Mouse (Mus musculus) spleen, postnatal 14 days (tissue): Measurements from ENCODE around the gene Map4.

Experiments used
- DNase-seq, 2 experiments: peaks; one replicate each; pipeline ENCODE4 v3.0.0; 2021 to 2022; ENCODE audit warnings: low spot score in 2 of 2

Map4 gene

DNA sequence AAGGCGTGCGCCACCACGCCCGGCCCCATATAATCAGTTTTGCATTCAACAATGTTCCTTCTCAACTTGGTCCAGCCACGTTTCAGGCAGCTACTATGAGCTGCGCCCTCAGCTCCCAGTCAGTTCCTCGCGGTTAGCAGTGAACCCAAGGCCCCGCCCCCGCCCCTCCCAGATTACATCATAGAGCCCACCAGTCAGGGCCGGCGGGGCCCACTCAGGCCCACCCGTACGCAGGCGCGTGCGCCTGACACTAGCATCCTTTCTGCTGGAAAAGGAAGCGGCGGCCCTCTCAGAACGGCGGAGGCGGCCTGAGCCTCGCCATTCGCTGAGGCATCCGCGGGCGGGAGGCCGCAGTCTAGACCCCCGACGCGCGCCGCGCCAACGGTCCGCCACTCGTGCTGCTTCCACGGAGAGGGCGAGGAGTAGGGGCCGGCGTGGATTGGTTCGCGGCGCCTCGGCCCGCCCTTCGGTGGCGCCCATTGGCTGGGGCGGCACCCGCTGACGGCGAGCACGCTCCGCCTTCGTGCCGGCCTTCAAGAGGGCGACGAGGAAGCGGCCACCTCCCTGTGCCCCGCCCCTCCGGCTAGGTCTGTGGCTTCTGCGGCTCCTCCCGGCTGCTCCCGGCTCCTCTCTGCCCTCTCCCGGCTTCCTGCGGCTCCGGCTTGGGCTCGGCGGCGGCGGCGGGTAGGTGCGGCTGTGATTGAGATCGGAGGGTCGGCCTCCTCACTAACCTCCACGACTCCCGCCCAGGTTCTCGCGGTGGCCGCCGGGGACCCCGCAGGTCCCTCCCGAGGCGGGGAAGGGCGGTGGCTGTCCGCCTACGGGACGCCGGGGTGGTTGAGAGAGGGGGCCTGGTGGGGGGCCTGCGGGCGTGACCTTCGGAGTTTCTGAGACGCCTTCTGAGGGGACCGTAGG lies at the start of gene Map4:
Gene Map4, plus strand, starts transcription at position 204 of the 915 bp plus-strand sequence.
- peak; percentile 90 to 91 for DNase-seq

- no peak for DNase-seq
Measured at GRCm38 (mm10) chr9:109886259-109886658, 45.0 kb upstream of the Map4 start.

DNA sequence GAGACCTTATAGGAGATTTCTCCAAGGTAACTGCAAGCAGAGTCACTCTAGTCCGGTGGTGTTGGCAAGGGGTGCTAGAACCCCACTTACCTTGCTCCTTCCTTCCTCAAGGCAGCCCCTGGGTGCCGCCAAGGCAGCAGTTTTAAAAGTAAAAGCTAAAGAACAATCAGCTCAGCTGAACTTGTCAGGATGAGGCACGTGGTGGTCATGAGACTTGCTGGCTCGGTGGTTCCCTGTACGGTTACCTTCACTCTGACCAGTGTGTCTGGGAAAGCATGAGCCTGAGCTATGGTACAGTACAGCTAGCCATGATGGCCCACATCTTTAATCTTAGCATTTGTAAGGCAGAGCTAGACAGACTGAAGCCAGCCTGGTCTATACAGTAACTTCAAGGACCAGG lies 43.9 kb upstream of the Map4 start:
- no peak for DNase-seq

DNA sequence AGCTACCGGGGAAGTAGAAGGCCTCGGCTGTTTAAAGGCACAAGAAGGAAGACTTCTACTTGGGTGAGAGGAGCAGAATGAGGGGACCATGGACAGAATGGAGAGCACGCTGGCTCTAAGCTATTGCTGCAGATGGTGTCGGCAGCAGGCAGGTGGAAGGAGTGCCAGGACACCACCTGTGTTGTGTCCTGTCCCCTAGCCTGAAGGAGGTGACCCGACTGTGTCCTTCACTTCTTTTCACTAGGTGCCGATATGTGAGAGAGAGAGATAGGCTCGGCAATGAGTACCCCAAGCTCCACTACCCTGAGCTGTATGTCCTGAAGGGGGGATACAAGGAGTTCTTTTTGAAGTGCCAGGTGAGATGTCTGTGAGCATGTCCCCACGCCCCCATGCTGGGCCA lies 39.8 kb upstream of the Map4 start:
- no peak for DNase-seq

DNA sequence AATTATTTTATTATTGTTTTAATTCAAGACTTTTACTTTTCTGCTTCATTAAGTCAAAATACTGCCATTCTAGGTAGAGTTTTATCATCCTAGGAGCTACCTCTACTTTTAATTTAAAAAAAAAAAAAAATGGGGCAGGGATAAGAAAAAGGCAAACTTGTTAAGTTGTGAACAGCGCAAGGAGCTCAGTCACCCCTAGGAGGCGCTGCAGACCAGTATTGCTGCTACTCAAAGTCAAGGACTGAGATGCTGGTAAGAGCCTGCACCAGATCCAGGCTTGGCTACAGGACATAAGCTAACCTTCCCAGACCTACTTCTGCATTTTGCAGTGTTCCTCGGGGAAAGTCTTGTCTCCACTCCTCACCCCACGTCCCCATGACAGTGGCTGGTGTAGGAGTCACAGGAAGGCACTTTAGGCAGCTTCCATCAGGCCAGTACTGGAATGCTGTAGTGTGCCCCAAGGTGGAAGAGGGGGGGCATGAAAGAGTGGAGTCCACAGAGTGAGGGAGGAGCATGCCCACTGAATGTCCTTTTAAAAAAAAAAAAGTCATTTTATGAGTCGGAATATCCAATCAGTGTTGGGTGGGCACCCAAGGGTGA lies 38.5 kb upstream of the Map4 start:
- DNase-seq, result peak; percentile 43 to 64

DNA sequence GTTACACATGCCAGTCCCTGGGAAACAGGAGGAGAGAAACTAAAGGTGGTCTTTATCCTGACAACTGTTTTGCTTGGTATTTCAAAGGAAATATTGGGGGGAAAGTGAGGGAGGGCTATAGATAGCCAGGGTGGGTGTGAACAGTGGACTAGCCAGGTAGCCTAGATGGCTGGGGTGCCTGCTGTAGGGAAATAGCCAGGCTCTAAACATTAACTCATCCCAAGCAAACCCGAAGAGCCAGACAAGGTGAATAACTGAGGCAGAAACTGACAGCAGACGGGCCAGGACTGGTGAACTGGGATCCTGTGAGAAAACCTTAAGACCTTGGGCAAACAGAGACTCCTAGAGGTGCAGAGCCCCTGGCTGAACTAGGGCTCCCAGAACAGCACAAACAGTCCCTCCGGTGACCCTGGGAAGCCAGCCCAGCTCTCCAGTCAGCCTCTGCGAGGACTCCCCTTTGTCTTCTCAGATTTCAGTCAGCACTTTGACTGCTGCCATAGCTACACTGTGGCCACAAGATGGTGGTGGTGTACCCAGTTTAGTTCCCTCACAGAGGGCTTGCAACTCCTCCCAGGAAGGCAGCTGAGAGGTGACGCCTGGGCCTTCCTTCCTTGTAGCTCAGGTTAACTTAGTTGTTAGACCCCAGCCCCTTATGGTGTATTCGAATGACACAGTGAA lies 36.7 kb upstream of the Map4 start:
- peak in 1 of 2 experiments; percentile 28 for DNase-seq

GRCm38 (mm10) chr9:109895593-109895992 lies 35.7 kb upstream of the Map4 start:
- no peak for DNase-seq

DNA sequence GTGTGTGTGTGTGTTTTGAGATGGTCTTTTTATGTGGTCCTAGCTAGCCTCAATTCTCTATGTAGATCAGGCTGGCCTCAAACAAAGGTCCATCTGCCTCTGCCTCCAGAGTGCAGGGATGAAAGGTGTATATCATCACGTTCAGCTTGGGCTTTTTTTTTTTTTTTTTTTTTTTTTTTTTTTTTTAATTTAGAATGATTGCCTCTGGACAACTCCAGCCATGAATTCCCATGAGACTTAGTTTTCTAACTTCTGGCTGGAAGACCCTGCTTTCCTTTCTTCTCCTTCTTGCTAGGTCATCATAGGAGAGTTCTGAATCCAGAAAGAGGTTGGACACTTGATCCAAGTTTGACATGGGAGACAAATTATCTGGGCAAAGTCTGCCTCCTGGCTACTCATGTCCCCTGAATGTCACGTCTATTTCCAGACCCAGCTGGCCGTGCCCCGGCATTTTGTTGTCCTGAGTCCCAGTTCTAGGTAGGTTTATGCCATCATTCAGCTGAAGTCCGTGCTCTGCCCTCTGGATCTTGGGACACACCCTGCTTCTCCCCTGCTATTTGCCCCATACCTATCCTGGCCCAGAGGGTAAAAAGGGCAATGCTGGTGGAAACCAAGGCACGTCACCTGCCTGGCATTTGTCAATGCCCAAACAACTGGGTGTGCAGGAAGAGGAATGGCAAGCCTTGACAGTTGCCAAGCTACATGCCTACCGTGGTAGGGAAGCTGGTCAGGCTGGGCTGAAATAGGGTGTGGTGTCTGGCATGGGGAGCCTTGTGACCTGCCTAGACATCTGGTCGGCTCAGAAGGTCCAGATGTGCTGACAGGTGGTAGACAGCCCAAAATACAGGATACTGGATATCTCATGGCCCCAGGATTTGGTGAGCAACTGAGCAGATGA lies 34.8 kb upstream of the Map4 start:
- DNase-seq, result no peak

GRCm38 (mm10) chr9:109898027-109898426 lies 33.2 kb upstream of the Map4 start:
- DNase-seq, result no peak

DNA sequence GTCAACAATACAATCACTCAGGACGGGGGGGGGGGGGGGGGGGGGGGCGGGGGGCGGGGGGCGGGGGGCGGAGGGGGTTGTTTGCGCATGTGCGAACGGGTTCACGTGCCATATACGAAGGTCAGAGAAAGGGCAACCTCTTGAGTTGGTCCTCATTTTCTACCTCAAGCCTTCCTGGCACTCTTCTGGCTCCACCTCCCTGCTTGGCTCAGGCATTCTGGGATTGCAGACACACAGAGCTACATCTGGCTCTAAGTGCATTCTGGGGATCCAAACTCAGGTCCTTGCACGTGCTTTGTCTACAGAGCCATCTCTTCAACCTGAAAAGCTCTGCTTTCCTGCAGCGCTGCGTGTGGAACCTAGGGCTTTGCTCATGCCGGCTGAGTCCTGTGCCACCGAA lies 31.9 kb upstream of the Map4 start:
- no peak for DNase-seq

GRCm38 (mm10) chr9:109899774-109900173 lies 31.5 kb upstream of the Map4 start:
- DNase-seq, result no peak

DNA sequence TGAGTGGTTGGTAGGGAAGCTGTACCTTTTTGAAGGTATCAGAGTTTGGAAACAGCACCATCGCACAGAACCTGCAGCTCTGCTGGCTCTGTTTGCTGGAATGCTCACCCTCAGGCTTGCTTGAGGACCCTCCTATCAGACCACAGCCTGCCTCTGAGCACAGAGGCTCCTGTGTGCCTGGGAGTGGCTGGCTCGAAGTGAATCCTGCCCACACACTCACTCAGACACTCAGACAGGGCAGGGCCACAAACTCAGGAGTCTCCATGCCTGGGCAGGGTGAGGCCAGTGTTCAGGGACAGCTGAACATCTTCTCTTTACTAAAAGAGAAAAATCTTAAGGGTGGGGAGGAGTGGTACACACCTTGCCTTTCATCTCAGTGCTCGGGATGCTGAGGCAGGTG lies 30.7 kb upstream of the Map4 start:
- DNase-seq, result no peak

- DNase-seq, result no peak
Measured at GRCm38 (mm10) chr9:109902246-109902645, 29.0 kb upstream of the Map4 start.

DNA sequence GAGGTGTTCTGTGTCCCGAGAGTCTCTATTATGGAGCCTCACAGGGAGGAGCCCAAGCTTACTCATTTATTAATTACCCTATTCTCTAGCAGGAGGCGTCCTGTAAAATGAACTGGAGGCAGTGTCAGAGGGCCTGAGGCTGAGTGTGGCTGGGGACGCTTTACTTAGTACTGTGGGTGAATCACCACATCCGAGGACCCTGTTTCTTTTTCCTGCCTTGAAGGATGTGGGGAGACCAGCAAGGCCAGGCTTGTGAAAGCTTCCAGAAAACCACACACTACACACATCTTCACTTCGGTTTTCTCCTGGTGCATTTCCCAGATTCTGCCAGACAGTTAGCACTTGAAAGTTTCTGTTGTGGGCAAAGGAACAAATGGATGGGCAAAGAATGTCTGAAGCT lies 28.5 kb upstream of the Map4 start:
- DNase-seq, result no peak

GRCm38 (mm10) chr9:109907300-109907699 lies 24.0 kb upstream of the Map4 start:
- DNase-seq, result no peak

DNA sequence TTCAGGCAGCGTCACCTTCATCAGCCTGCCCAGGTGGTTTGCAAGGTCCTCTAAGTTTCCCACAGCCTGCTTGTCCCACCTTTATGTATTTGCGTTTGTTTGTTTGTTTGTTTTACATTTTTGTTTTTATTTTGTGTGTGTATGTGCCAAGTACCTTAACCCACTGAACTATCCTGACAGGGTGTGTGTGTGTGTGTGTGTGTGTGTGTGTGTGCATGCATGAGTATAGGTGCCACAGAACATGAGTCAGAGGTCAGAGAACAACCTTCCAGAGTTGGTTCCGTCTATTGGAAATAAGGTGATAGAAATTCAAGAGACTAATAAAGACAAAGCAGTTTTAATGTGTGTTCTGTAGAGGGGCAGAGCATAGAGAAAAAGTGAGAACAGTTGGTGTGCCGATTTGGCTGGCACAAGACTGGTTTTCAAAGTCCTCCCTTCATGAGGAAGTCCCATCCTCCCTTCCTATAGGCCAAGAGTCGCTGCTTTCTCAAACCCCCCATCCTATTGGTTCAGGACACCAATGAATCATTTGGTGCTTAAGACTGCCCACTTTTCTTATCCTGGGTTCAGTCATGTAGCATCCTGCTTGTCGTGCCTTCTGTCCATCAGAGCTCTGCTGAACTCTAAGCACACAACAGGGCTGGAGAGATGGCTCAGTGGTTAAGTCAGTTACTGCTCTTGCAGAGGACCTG lies 23.3 kb upstream of the Map4 start:
- no peak for DNase-seq

DNA sequence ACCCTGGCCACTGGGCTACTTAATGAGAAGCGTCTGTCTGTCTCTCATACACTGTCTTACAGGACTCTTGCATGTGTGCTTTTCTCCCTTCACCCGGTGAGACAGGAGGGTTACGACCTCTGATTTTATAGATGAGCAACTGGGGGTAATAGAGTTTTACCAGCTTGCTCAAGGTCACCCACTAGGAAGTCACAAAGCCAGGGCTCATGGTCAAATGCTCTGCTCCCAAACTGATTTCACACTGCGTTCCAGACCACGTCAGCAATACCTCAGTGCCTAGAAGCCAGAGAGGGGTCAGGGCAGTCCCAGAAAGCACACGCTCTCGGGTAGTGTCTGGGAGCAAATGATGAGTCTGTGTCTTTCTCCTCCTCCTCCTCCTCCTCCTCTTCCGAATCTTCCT lies 22.2 kb upstream of the Map4 start:
- no peak for DNase-seq

GRCm38 (mm10) chr9:109909926-109910325 lies 21.3 kb upstream of the Map4 start:
- DNase-seq, result no peak

- no peak for DNase-seq
Measured at GRCm38 (mm10) chr9:109911779-109912178, 19.5 kb upstream of the Map4 start.

DNA sequence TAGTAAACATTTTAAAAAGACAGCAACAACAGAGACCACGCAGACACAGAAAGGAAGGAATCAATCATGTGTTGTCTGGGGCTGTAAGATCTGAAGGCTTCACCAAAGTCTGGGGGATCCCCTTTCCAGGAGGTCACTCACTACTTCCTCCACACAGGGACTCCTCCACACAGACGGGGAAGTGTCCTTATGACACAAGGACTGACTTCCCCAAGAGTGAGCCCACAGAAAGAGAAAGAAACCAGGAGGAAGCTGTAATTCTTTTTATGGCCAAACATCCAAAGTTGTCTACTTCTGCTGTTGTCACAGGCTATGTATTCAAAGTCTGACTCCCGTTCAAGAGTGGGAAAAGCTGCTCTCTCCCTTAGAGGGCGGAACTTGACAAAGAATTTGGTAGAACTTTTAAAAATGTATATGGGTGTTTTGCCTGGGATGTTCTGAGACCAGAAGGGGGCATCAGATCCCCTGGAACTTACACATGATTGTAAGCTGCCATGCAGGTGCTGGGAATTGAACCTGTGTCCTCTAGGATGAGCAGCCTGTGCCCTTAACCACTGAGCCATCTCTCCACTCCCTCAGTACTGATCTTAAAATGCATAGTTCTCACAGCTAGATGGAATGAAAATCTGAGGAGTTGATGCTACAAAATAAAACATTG lies 16.9 kb upstream of the Map4 start:
- no peak for DNase-seq

GRCm38 (mm10) chr9:109917931-109918330 lies 13.3 kb upstream of the Map4 start:
- no peak for DNase-seq
